Mouse (Mus musculus): Measurements from ENCODE around the gene Cdc42bpg.
"Not testable (repeated sequence)": the region's sequence is repeated elsewhere in the genome, so short reads cannot be mapped to it uniquely, and the experiment has no call there.

The Cdc42bpg gene

GRCm38 (mm10) chr19:6296551-6297210, 9.6 kb upstream of the Cdc42bpg start:
- DNase-seq (ENCODE audit: low spot score in 2 of 2), result no peak

GRCm38 (mm10) chr19:6297641-6298040, 8.6 kb upstream of the Cdc42bpg start:
- DNase-seq (ENCODE audit: low spot score in 2 of 2), result no peak

- no peak for DNase-seq (ENCODE audit: low spot score in 2 of 2)
Measured at GRCm38 (mm10) chr19:6299003-6299402, 7.3 kb upstream of the Cdc42bpg start.

GRCm38 (mm10) chr19:6299450-6300267, 6.6 kb upstream of the Cdc42bpg start:
- no peak for DNase-seq (ENCODE audit: low spot score in 2 of 2)

GRCm38 (mm10) chr19:6300402-6300841, 5.8 kb upstream of the Cdc42bpg start:
- DNase-seq (ENCODE audit: low spot score in 2 of 2), result no peak

GRCm38 (mm10) chr19:6302114-6302513, 4.1 kb upstream of the Cdc42bpg start:
- no peak for DNase-seq (ENCODE audit: low spot score in 2 of 2)

GRCm38 (mm10) chr19:6302522-6302921, 3.7 kb upstream of the Cdc42bpg start:
- DNase-seq (ENCODE audit: low spot score in 2 of 2), result no peak

- DNase-seq (ENCODE audit: low spot score in 2 of 2), result no peak
Measured at GRCm38 (mm10) chr19:6303831-6304230, 2.4 kb upstream of the Cdc42bpg start.

GRCm38 (mm10) chr19:6304787-6305516, 1.3 kb upstream of the Cdc42bpg start:
- DNase-seq (ENCODE audit: low spot score in 2 of 2), result peak; percentile 85 to 94

GRCm38 (mm10) chr19:6305517-6306115, 640 bp upstream of the Cdc42bpg start:
- DNase-seq (ENCODE audit: low spot score in 2 of 2), result no peak

- peak; percentile 78 to 88 for DNase-seq (ENCODE audit: low spot score in 2 of 2)
Measured at GRCm38 (mm10) chr19:6306586-6306985, 330 bp downstream of the Cdc42bpg start.

GRCm38 (mm10) chr19:6307733-6308531, 1.7 kb downstream of the Cdc42bpg start:
- peak in 1 of 2 experiments; percentile 63 for DNase-seq (ENCODE audit: low spot score in 2 of 2)

- DNase-seq (ENCODE audit: low spot score in 2 of 2), result no peak
Measured at GRCm38 (mm10) chr19:6310181-6310580, 3.9 kb downstream of the Cdc42bpg start.

GRCm38 (mm10) chr19:6311783-6312182, 5.5 kb downstream of the Cdc42bpg start:
- not testable (repeated sequence) for DNase-seq (ENCODE audit: low spot score in 2 of 2)

GRCm38 (mm10) chr19:6313796-6314195, 7.5 kb downstream of the Cdc42bpg start:
- DNase-seq (ENCODE audit: low spot score in 2 of 2), result no peak

- no peak for DNase-seq (ENCODE audit: low spot score in 2 of 2)
Measured at GRCm38 (mm10) chr19:6314513-6314912, 8.3 kb downstream of the Cdc42bpg start.

- DNase-seq (ENCODE audit: low spot score in 2 of 2), result no peak
Measured at GRCm38 (mm10) chr19:6315573-6315972, 9.3 kb downstream of the Cdc42bpg start.

- DNase-seq (ENCODE audit: low spot score in 2 of 2), result no peak
Measured at GRCm38 (mm10) chr19:6318145-6318544, 11.9 kb downstream of the Cdc42bpg start.

GRCm38 (mm10) chr19:6321358-6321757, 15.1 kb downstream of the Cdc42bpg start:
- DNase-seq (ENCODE audit: low spot score in 2 of 2), result no peak

GRCm38 (mm10) chr19:6321786-6322621, 15.7 kb downstream of the Cdc42bpg start:
- DNase-seq (ENCODE audit: low spot score in 2 of 2), result no peak

Data from urinary bladder, postnatal 4 days (tissue).